Mouse (Mus musculus) spleen, embryonic (tissue): ENCODE results near the gene Galnt18.

ENCODE experiments used
- CTCF ChIA-PET: fragments of 350-600 bp; sonication (Branson Sonifier 250); formaldehyde crosslinking; loops from one replicate; lab custom pipeline; 2022; lab: Charles Lee

Gene Galnt18

GRCm38 (mm10) chr7:111713828-111714600, 65.8 kb downstream of the Galnt18 start:
- CTCF ChIA-PET: no interaction called here

- CTCF ChIA-PET: no interaction called here
Measured at GRCm38 (mm10) chr7:111712797-111713196, 67.0 kb downstream of the Galnt18 start.

- CTCF ChIA-PET: no interaction called here
Measured at GRCm38 (mm10) chr7:111711045-111711808, 68.5 kb downstream of the Galnt18 start.

- CTCF ChIA-PET: no interaction called here
Measured at GRCm38 (mm10) chr7:111710311-111710710, 69.5 kb downstream of the Galnt18 start.

GRCm38 (mm10) chr7:111708563-111708962, 71.2 kb downstream of the Galnt18 start:
- CTCF ChIA-PET: no interaction called here

- CTCF ChIA-PET: no interaction called here
Measured at GRCm38 (mm10) chr7:111702961-111703360, 76.8 kb downstream of the Galnt18 start.

- CTCF ChIA-PET: no interaction called here
Measured at GRCm38 (mm10) chr7:111701788-111702187, 78.0 kb downstream of the Galnt18 start.

- CTCF ChIA-PET: no interaction called here
Measured at GRCm38 (mm10) chr7:111699446-111699845, 80.3 kb downstream of the Galnt18 start.

- CTCF ChIA-PET: no interaction called here
Measured at GRCm38 (mm10) chr7:111696226-111696625, 83.6 kb downstream of the Galnt18 start.

GRCm38 (mm10) chr7:111694312-111694711, 85.5 kb downstream of the Galnt18 start:
- CTCF ChIA-PET: no interaction called here

- CTCF ChIA-PET: no interaction called here
Measured at GRCm38 (mm10) chr7:111692641-111693261, 87.0 kb downstream of the Galnt18 start.

- CTCF ChIA-PET: no interaction called here
Measured at GRCm38 (mm10) chr7:111680108-111680507, 99.7 kb downstream of the Galnt18 start.

GRCm38 (mm10) chr7:111676483-111676882, 103.3 kb downstream of the Galnt18 start:
- CTCF ChIA-PET: no interaction called here

GRCm38 (mm10) chr7:111672467-111672866, 107.3 kb downstream of the Galnt18 start:
- CTCF ChIA-PET: no interaction called here

GRCm38 (mm10) chr7:111663139-111664073, 116.4 kb downstream of the Galnt18 start:
- CTCF ChIA-PET: no interaction called here

- CTCF ChIA-PET: no interaction called here
Measured at GRCm38 (mm10) chr7:111658579-111658978, 121.2 kb downstream of the Galnt18 start.

- CTCF ChIA-PET: no interaction called here
Measured at GRCm38 (mm10) chr7:111655002-111655401, 124.8 kb downstream of the Galnt18 start.

- CTCF ChIA-PET: no interaction called here
Measured at GRCm38 (mm10) chr7:111654526-111654925, 125.3 kb downstream of the Galnt18 start.

GRCm38 (mm10) chr7:111644362-111644761, 135.4 kb downstream of the Galnt18 start:
- CTCF ChIA-PET: interaction anchor here (0.5 kb wide), 1 partner anchor 746 kb away, joined by 4 read pairs; no protein-coding TSS in a partner anchor

GRCm38 (mm10) chr7:111638899-111639298, 140.9 kb downstream of the Galnt18 start:
- CTCF ChIA-PET: no interaction called here

- CTCF ChIA-PET: no interaction called here
Measured at GRCm38 (mm10) chr7:111638465-111638864, 141.3 kb downstream of the Galnt18 start.
